Mouse (Mus musculus) E14TG2a.4 (cell line): Measurements from ENCODE around the gene Zfp90.

Experiments
- CTCF ChIP-seq: conservative IDR thresholded peaks from 2 replicates; pipeline ENCODE4 v1.5.1; 2014; ENCODE audit warnings: low read length
- NANOG ChIP-seq: IDR thresholded peaks from 2 replicates; pipeline ENCODE4 v1.6.1; 2014; ENCODE audit warnings: borderline replicate concordance, low read length, mixed read lengths

- TF ChIP-seq CTCF: no peak
- no peak for TF ChIP-seq NANOG
Observed at GRCm38 (mm10) chr8:106400181-106400580, 14.9 kb upstream of the Zfp90 start.
